ENCODE assay signal across 8 mouse cellular contexts in genomic region chr2:125507893-125508292, GRCm38 (mm10). TPM values are rescaled to one million over a fixed set of nuclear protein-coding genes. Genes with fewer than 3 reads are reported as not detected.
DNase-seq lines count a peak whose midpoint lies in the region; ATAC-seq lines count a peak whose summit lies in the region.

Gene Fbn1 (minus strand): TSS chr2:125507993.

- H3K36me3 ChIP-seq in kidney, embryonic 16.5 days (ENCODE audit: insufficient read depth, low read length): no peaks in the 10 kb centered on the region
- 0 out of 2 replicates have a peak, but pooled peaks cover 1% of the 10 kb centered on the region for H3K36me3 ChIP-seq in forebrain, embryonic 10.5 days (replicated peaks)
- no peaks in the 10 kb centered on the region for H3K36me3 ChIP-seq in midbrain, embryonic 14.5 days (ENCODE audit: control insufficient read depth, insufficient read depth, low read length)

- WGBS in kidney, embryonic 16.5 days: 90% methylated on average over 4 of the region's 4 CpGs
- 84% methylated on average over 4 of the region's 4 CpGs for WGBS in forebrain, embryonic 10.5 days
- WGBS in midbrain, embryonic 14.5 days: 82% methylated on average over 4 of the region's 4 CpGs

- H3K9me3 ChIP-seq in kidney, embryonic 16.5 days (ENCODE audit: low read length): no peaks in the 10 kb centered on the region
- H3K9me3 ChIP-seq in forebrain, embryonic 10.5 days: no peaks in the 10 kb centered on the region
- H3K9me3 ChIP-seq in midbrain, embryonic 14.5 days (ENCODE audit: control insufficient read depth, low read length): no peaks in the 10 kb centered on the region

- no peak for DNase-seq in kidney, postnatal 10 days
- DNase-seq in forebrain, embryonic 10.5 days (ENCODE audit: extremely low spot score, low spot score): no peak
- no peak for DNase-seq in heart, postnatal 36 days
- DNase-seq in midbrain, embryonic 14.5 days: no peak
- no peak for DNase-seq in embryo, embryonic 10.5 days (ENCODE audit: low spot score)
- no peak for DNase-seq in cerebellum, adult 11-12 months
- DNase-seq in layer of hippocampus, adult 18-20 months (ENCODE audit: low spot score in 2 of 2): no peak

- H3K4me2 ChIP-seq in kidney, embryonic 16.5 days (replicated peaks; ENCODE audit: low read depth, low read length): peak within 1 kb of the TSS; percentile 77
- H3K4me2 ChIP-seq in midbrain, embryonic 14.5 days (ENCODE audit: low read length): peak within 1 kb of the TSS; percentile 99

- H3K27me3 ChIP-seq in kidney, embryonic 16.5 days (ENCODE audit: insufficient read depth, low read length): peaks cover 9% of the 10 kb centered on the region; the same call in 1 of the 2 replicates
- peaks cover 47% of the 10 kb centered on the region for H3K27me3 ChIP-seq in forebrain, embryonic 10.5 days (ENCODE audit: poor library complexity, severe bottlenecking)
- no peaks in the 10 kb centered on the region for H3K27me3 ChIP-seq in midbrain, embryonic 14.5 days (ENCODE audit: control insufficient read depth, insufficient read depth, low read length)

- peak within 1 kb of the TSS; percentile 54 for H3K4me3 ChIP-seq in kidney, embryonic 16.5 days (ENCODE audit: low read length)
- peak within 1 kb of the TSS; percentile 79 for H3K4me3 ChIP-seq in forebrain, embryonic 10.5 days
- peak within 1 kb of the TSS; percentile 69 for H3K4me3 ChIP-seq in midbrain, embryonic 14.5 days (replicated peaks; ENCODE audit: low read depth, low read length)

- peak within 1 kb of the TSS; percentile 77 for H3K9ac ChIP-seq in kidney, embryonic 16.5 days (replicated peaks; ENCODE audit: low read length)
- peak within 1 kb of the TSS; percentile 70 for H3K9ac ChIP-seq in midbrain, embryonic 14.5 days (replicated peaks; ENCODE audit: low read length)

- no peak for ATAC-seq in kidney, embryonic 16.5 days (ENCODE audit: low FRiP score, low TSS enrichment)
- no peak for ATAC-seq in midbrain, embryonic 14.5 days (ENCODE audit: low FRiP score, low TSS enrichment)

- intact Hi-C loops in heart, postnatal 36 days (cut with DNase I): loop anchor here (10.0 kb wide), 1 partner anchor 123 kb away; no protein-coding TSS in a partner anchor

- H3K27ac ChIP-seq in kidney, embryonic 16.5 days (ENCODE audit: low read length): peak within 1 kb of the TSS; percentile 74; the same call in 1 of the 2 replicates
- H3K27ac ChIP-seq in forebrain, embryonic 10.5 days: peak within 1 kb of the TSS; percentile 89
- H3K27ac ChIP-seq in midbrain, embryonic 14.5 days (replicated peaks; ENCODE audit: low read depth, low read length): no peak within 1 kb of the TSS

- H3K4me1 ChIP-seq in kidney, embryonic 16.5 days (ENCODE audit: insufficient read depth, low read length): peaks cover 16% of the 10 kb centered on the region
- peaks cover 33% of the 10 kb centered on the region for H3K4me1 ChIP-seq in forebrain, embryonic 10.5 days
- 0 out of 2 replicates have a peak, but pooled peaks cover 10% of the 10 kb centered on the region for H3K4me1 ChIP-seq in midbrain, embryonic 14.5 days (ENCODE audit: control insufficient read depth, insufficient read depth, low read length)

RNA-seq across cellular contexts. Expression of gene Fbn1, which starts in this region (rescaled TPM):
- 15.2 and 15.5 TPM in 2 replicates for polyA plus RNA-seq in kidney, embryonic 16.5 days (2015; fragmentation: Nextera tagmentation; extraction: Ambion mirVana)
- 4.2 and 5.2 TPM in 2 replicates for polyA plus RNA-seq in forebrain, embryonic 10.5 days (2016; fragmentation: Nextera tagmentation; extraction: Ambion mirVana)
- total RNA-seq in heart, postnatal 36 days (2021): 10 to 100 TPM; 58.3 to 66.6 TPM
- 1.4 and 4.4 TPM in 2 replicates for polyA plus RNA-seq in midbrain, embryonic 14.5 days (2014; fragmentation: Nextera tagmentation; extraction: Ambion mirVana)
- 1 to 10 TPM; 6.8 to 7.6 TPM for total RNA-seq in layer of hippocampus, adult 18-20 months (2021)

Comparison
In these comparisons a context has a peak if more than half of its experiments do, and no peak if none do; other contexts are left out.
1. RNA of gene Fbn1 (total RNA-seq): 58.3 to 66.6 TPM in heart, postnatal 36 days; 6.8 to 7.6 TPM in layer of hippocampus, adult 18-20 months; every median in the first group is over 4 times any median in the second.
2. Peak in every context shown above with its lines, with median percentiles within 50 percentile points of each other: H3K4me3 ChIP-seq.